Mouse (Mus musculus) erythroblast, embryonic 14.5 days (primary cell): Measurements from ENCODE around the gene Etv5.

Experiments
- GATA1 ChIP-seq: IDR thresholded peaks from 2 replicates; pipeline ENCODE4 v1.6.1; 2012; ENCODE audit warnings: low read length, inconsistent platforms, mixed read lengths
- TAL1 ChIP-seq: IDR thresholded peaks from 3 replicates; pipeline ENCODE4 v1.6.1; 2012; ENCODE audit warnings: low read length, inconsistent platforms, mixed read lengths

DNA sequence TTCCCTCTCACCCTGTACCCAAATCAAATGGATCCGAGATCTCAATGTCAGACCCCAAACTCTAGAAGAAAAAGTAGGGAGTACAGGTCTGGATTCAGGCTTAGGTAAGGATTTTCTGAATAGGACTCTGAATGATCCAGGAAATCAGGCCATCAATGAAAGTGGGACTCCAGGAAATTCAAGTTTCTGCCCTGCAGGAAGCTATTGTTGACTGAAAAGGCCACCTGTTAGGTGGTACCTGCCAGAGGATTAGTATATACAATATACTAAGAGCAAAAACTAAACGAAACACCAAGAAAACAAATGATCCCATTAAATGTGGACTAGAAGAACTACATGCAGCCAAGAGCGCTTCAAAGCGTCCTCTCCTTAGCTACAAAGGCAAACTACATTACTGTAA, 35.8 kb downstream of the Etv5 start:
- no peak for TF ChIP-seq TAL1
- no peak for TF ChIP-seq GATA1
